Mouse (Mus musculus): ENCODE data around the gene Olfr1353.
"Not testable (repeated sequence)": the region's sequence is repeated elsewhere in the genome, so short reads cannot be mapped to it uniquely, and the experiment has no call there.

Olfr1353 gene

DNA sequence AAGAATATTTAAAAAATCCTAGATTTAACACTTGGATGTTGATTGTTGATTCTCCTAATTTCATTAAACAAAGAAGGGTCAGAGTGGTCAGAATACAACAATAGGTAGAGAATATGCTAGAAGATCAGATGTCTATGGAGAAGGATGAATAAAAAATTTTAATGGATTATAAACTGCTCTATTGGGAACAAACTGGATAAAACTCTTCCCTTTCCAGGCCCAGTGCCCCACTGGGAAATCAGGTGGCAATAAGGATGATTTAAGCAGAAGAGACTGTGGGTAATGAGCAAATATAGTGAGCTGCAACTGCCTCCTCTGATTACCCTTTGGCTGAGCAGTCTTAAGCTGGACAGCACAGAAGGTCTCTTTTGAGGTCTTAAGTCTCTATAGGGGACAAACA, at the start of gene Olfr1353:
TSS of gene Olfr1353 (plus strand) at position 301 of the 400 bp plus-strand sequence.
- not testable (repeated sequence) for DNase-seq (ENCODE audit: low read depth, low spot score)

- not testable (repeated sequence) for DNase-seq (ENCODE audit: low read depth, low spot score)
Measured at GRCm38 (mm10) chr10:78950336-78950735, 12.8 kb upstream of the Olfr1353 start, which contains the start of gene Olfr8. Olfr8 (plus strand) TSS chr10:78950636.

DNA sequence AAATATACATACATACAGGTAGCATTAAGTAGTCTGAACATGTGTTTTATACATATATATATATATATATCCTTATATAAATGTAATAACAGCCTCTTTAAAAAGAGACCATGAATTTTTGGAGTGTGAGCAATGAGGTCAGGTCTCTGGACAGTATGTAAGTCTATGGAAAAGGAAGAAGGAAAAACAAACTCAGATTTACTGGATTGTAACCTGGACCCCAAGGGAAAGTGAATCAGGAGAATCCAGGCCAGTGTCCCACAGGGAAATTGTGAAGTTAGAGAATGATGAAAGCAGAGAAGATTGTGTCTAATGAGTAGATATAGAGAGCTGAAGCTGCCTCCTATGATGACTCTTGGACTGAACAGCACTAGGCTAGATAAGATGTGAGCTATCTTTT, 17.6 kb downstream of the Olfr1353 start, which contains the start of gene Olfr1352:
TSS of gene Olfr1352 (plus strand) at position 301 of the 400 bp plus-strand sequence.
- DNase-seq (ENCODE audit: low read depth, low spot score): no peak

- DNase-seq (ENCODE audit: low read depth, low spot score): no peak
Measured at GRCm38 (mm10) chr10:79012172-79012571, 49.1 kb downstream of the Olfr1353 start, which contains the start of gene Olfr1351. Olfr1351 (plus strand) TSS chr10:79012472.
